Mouse (Mus musculus) olfactory bulb, adult 2 months (tissue): ENCODE data around the gene Rgs18. TPM values are rescaled to one million over a fixed set of nuclear protein-coding genes. Genes with fewer than 3 reads are reported as not detected.

ENCODE experiments used
- H3K27ac ChIP-seq: fragments of 200-500 bp; 2 replicates; pipeline ENCODE4 v1.5.1; 2012; ENCODE audit warnings: low read depth, low read length; ENCODE audit not compliant: insufficient read depth
- H3K4me1 ChIP-seq: fragments of 200-500 bp; 2 replicates; pipeline ENCODE4 v1.6.1; 2012; ENCODE audit warnings: low read length; ENCODE audit not compliant: control insufficient read depth, insufficient read depth
- H3K4me3 ChIP-seq: fragments of 200-500 bp; 2 replicates; pipeline ENCODE4 v1.5.1; 2012; ENCODE audit warnings: mild to moderate bottlenecking, low read depth, low read length, moderate library complexity; ENCODE audit not compliant: insufficient read depth
- CTCF ChIP-seq: fragments of 200-500 bp; IDR thresholded peaks from 2 replicates; pipeline ENCODE4 v1.5.1; 2012; ENCODE audit warnings: low read depth, mild to moderate bottlenecking, low read length, moderate library complexity; ENCODE audit not compliant: insufficient read depth
- POLR2A ChIP-seq: fragments of 200-500 bp; IDR thresholded peaks from 2 replicates; pipeline ENCODE4 v1.6.1; 2012; ENCODE audit warnings: mild to moderate bottlenecking, low read depth, low read length, moderate library complexity; ENCODE audit not compliant: insufficient read depth
- WGBS: fragments of 180-500 bp; shearing (Covaris S2); methylation state at CpG from one replicate; pipeline ENCODE4 v1.1.7; 2018; 5-methylcytosine and 5-hydroxymethylcytosine counted together
- polyA plus RNA-seq: library from polyadenylated mRNA; stranded (reverse); fragments of >200 nt; gene quantifications from 2 replicates; pipeline ENCODE4 v1.2.4, GENCODE M21; 2012; ENCODE audit warnings: low replicate concordance; ENCODE audit not compliant: missing spikeins, insufficient read depth, insufficient read length

Gene Rgs18
- not detected in 2 replicates for polyA plus RNA-seq

DNA sequence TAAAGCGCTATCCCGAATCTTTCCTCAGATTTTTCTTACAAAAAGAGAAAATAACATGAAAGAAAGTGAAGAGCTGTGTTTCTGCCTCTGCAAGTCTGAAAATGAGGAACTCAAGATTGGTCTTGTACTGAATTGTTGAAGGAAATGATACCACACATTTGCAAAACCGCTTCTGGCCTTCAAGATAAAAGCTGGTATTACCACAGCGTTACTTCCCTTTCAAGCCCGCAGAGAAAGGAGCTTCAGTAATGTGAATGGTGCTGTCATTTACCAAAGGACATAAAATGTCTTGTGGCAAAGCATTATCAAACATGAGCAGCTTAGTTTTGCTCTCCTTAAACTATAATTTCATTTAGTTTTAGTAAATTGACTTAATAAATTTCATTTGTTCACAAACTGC lies at the start of gene Rgs18:
Rgs18 (minus strand) TSS at position 105 of the 400 bp plus-strand sequence.
- TF ChIP-seq CTCF, result no peak
- no peak for TF ChIP-seq POLR2A
- no peak within 1 kb of the TSS for H3K4me3 ChIP-seq
- WGBS, result 82% methylated on average over 5 of the region's 5 CpGs
- no peaks in the 10 kb centered on the region for H3K4me1 ChIP-seq
- H3K27ac ChIP-seq, result no peak within 1 kb of the TSS

DNA sequence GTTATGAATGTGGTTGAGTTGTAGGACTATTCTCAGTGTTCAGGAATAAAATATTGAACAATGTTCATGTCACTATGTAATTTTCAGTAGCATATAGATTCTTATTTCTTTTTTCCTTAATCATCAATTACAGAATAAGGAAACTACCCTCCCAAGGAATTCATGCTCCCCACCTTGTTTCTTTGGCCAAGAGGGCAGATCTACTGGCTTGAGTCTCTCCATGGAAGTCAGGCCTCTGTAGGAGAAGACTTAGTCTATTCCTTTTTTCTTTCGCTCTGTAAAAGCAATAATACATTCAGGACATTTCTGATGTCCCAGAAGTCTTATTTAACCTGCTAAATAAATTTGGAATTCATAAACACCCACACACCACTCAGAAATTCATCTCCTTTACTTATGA lies 841 bp downstream of the Rgs18 start:
- 70% methylated on average over 1 of the region's 1 CpGs for WGBS
- no peak overlapping the region for H3K4me3 ChIP-seq
- no peak overlapping the region for H3K27ac ChIP-seq
- H3K4me1 ChIP-seq, result no peaks in the 10 kb centered on the region
- TF ChIP-seq POLR2A, result no peak
- TF ChIP-seq CTCF, result no peak

DNA sequence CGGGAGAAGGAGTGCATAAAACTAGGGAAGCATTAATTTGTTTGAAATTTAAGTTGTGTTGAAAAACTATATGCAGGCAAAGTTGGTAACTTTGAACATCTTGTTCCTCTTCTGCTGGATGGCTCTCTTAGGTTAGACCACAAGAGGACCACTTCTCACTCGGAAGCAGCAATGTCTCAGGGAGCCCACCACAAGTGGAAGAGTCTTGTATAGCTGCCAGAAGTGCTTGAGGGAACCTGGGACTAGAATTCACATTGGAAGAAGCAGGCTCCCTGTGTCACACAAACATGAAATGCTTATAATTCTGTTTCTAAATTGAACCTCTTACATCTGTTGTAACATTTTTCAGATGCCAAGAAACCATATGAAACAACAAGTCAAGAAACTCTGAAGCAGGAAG lies 9.0 kb downstream of the Rgs18 start:
- Histone ChIP-seq H3K4me1 (no peaks in the 10 kb centered on the region), H3K27ac (no peak overlapping the region), H3K4me3 (no peak overlapping the region)
- TF ChIP-seq CTCF, result no peak
- TF ChIP-seq POLR2A, result no peak
- 44% methylated on average over 2 of the region's 2 CpGs for WGBS

DNA sequence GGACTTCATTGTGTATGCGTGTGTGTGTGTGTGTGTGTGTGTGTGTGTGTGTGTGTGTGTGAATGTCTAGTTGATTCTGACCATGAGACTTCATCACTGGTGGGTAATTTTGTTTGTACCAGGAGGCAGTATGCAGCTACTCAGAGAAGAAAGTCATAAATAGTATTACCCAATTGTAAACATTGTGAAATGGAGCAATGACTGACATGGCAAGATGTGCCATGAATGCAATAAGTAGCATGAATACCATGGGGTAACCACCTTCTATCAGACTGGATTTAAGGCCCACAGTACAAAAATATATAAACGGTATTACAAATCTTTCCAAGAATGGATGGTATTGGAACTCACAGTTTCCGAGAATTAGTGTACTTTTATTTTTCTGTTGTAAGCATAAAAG lies 14.4 kb downstream of the Rgs18 start:
- TF ChIP-seq CTCF (no peak), POLR2A (no peak)
- 93% methylated on average over 3 of the region's 3 CpGs for WGBS
- Histone ChIP-seq H3K27ac (no peak overlapping the region), H3K4me3 (no peak overlapping the region), H3K4me1 (no peaks in the 10 kb centered on the region)

DNA sequence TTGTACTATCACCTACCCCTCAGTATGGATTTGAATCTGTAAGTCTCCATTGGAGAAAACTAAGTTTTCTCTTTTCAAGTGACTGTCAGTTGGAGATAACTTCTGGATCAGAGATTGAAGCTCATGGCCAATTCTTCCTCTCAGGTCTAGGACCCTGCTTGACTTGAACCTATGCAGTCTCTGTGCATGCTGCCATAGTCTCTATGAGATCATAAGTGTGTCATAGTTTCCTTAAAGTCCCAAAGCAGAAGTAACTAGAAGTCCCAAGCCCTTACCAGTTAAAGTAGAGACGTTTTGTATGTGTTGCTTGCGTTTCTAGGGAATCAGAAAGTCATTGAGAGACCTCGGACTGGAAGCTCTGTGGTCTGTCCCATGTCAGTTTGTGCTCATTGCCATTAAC lies 24.5 kb downstream of the Rgs18 start:
- WGBS, result 73% methylated on average over 3 of the region's 3 CpGs
- no peak for TF ChIP-seq POLR2A
- no peak for TF ChIP-seq CTCF

DNA sequence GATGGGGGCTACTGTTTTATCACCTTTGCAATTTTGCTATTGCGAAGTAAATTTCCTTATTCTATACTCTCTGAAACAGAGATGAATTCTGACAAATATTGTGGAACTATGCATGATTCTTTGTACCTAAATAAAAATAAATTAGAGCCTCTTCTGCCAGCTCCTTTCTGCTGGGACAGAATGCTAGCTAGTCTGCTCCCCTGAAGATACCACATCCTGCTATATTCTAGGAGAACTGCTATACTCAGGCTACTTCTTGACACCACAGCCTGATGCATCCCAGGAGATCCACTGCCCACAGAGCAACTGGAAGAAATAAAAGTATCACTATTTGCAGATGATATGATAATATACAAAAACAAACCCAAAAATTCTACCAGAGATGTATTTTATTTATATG lies 29.1 kb downstream of the Rgs18 start:
- H3K27ac ChIP-seq, result no peak overlapping the region
- H3K4me3 ChIP-seq, result no peak overlapping the region
- WGBS, result 98% methylated on average over 1 of the region's 1 CpGs
- H3K4me1 ChIP-seq, result no peaks in the 10 kb centered on the region
- no peak for TF ChIP-seq CTCF

More for the DNA sequence above, 24.5 kb downstream of the Rgs18 start:
- Histone ChIP-seq H3K4me1 (no peaks in the 10 kb centered on the region), H3K4me3 (no peak overlapping the region), H3K27ac (no peak overlapping the region)

DNA sequence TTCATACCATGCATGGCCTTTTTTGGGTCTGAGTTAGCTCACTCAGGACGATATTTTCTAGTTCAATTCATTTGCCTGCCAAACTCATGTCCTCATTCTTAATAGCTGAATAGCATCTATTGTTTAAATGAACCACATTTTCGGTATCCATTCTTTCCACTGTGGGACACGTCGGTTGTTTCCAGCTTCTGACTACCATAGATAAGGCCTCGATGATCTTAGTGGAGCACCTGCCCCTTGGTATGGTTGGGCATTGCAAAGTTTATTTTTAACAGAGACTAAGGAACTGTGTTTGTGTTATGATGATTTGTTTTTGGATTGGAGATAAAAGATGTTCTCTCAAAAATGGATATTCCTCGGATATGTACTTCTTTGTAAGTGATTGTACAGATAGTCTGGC lies 37.5 kb downstream of the Rgs18 start:
- TF ChIP-seq CTCF, result no peak
- no peak for TF ChIP-seq POLR2A
- H3K4me1 ChIP-seq, result no peaks in the 10 kb centered on the region
- 63% methylated on average over 6 of the region's 6 CpGs for WGBS
- H3K27ac ChIP-seq, result no peak overlapping the region
- no peak overlapping the region for H3K4me3 ChIP-seq

DNA sequence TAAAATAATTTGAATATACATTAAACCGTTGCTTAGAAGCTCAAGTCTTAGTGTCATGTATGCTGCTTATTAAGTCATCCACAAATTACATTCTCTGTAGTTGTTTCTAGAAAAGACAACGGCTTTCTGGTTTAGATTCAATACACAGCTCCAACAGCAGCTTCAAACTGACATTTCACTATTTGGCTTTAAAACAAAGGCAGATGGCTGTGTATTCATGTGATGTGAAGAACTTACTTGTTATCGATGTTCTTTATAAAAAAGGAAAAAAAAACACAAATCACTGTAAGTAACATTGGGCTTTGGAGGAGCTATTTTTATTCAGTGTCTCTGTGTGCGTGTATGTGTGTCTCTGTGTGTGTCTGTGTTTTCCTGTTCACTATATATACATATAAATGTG lies 54.5 kb downstream of the Rgs18 start:
- H3K4me3 ChIP-seq, result no peak overlapping the region
- H3K4me1 ChIP-seq, result no peaks in the 10 kb centered on the region
- no peak overlapping the region for H3K27ac ChIP-seq
- WGBS, result 44% methylated on average over 4 of the region's 4 CpGs
- TF ChIP-seq CTCF (no peak), POLR2A (no peak)

DNA sequence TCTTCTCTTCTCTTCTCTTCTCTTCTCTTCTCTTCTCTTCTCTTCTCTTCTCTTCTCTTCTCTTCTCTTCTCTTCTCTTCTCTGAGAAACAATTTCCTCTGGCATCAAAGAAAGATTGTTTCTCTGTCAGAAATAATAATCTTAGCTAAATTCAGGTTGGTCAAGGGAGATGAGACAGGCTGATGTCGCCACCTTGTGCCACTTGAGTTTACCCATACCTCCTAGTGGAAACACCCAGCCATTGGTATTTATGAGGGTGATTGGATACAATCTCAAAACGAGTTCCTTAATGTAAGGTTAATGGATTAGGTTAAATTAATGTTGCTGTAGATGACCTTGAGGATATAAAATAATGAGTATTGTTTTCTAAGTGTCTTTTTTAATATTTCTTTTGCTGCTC lies 70.9 kb downstream of the Rgs18 start:
- TF ChIP-seq CTCF (no peak), POLR2A (no peak)
- Histone ChIP-seq H3K27ac (no peak overlapping the region), H3K4me3 (no peak overlapping the region), H3K4me1 (no peaks in the 10 kb centered on the region)
- WGBS, result 54% methylated on average over 2 of the region's 2 CpGs

Other genes with a start within 250 kb of the Rgs18 start
- gene Rgs21, start 207.8 kb downstream of the Rgs18 start, polyA plus RNA-seq, result not detected in 2 replicates